Mouse (Mus musculus): ENCODE measurements at regions not wholly inside any gene's neighbourhood (a gene's known extent, or its start where the extent isn't known, plus 50 kb on each side); places are given as distances from the start of the nearest gene placed in this dataset.

DNA sequence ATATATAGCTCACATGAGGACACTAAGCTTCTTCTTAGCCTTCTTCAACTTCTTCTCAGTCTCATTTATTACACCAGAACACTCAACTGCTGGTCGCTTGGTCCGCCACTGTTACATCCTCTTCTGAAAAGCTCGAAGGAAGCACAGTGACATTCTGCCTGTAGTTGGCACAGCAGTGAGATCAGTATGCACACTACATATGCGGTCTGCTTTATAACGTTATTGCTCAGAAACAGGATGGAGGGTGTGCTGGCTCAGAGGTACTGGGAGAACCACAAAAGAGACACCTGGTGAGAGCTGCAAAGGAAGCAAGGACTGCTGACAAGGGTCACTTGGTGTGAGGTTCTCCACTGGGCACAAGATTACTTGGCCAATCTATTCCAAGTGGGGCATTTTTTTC, 179.5 kb downstream of the Ets1 start:
- no peak for TF ChIP-seq POLR2A (IDR thresholded peaks at IDR 0.05; ENCODE audit: low read depth, low read length)
- no peak for TF ChIP-seq CTCF (conservative IDR thresholded peaks at IDR 0.05; ENCODE audit: insufficient read depth, insufficient read length, low read depth, low read length)
- no peak overlapping the region for H3K4me3 ChIP-seq (ENCODE audit: insufficient read depth, low read depth, low read length)
- DNase-seq: no peak
- no peak overlapping the region for H3K27ac ChIP-seq (ENCODE audit: insufficient read depth, low read depth, low read length)
- no peaks in the 10 kb centered on the region for H3K36me3 ChIP-seq (ENCODE audit: control insufficient read depth, insufficient read depth, low read length)
- WGBS: 85% methylated on average over 5 of the region's 5 CpGs
- H3K27me3 ChIP-seq (replicated peaks; ENCODE audit: control insufficient read depth, insufficient read depth, low read length): no peaks in the 10 kb centered on the region
- H3K4me1 ChIP-seq (ENCODE audit: control insufficient read depth, insufficient read depth, low read length): 0 out of 2 replicates have a peak, but pooled peaks cover 2% of the 10 kb centered on the region

DNA sequence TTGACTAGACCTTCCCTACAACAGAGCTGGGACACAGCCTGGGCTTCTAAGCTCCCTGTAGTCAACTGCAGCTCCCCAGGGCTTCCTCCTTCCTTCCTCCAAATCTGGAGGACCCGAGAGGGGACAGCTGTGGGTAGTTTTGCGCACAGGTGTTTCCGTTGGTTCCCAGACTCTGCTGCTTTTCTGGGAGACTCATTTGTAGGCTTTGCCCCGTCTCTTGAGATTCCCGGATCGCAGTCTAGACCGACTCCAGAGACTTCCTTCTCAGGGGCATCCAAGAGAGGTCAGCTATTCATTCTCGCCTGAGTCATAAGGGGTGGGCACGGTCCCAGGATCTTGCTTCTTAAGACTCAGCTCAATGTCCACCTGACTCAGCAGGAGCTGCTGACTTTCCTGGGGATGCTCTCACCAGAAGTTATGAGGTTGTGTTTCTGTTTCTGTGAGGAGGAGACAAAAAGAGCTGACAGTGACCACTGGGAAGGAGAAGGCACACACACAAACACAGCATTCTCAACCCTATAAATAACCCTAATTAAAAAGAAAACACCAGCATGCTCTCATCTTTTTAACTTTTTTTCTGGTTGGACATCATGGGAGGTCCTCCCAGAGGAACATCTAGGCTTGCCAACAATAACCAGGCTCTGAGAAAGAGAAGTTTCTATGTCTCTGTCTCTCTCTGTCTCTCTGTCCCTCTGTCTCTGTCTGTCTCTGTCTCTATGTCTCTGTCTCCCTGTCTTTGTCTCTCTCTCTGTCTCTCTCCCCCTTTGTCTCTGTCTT, 180.8 kb downstream of the Ets1 start:
- Histone ChIP-seq H3K4me1 (ENCODE audit: control insufficient read depth, insufficient read depth, low read length) (0 out of 2 replicates have a peak, but pooled peaks cover 2% of the 10 kb centered on the region), H3K27ac (ENCODE audit: insufficient read depth, low read depth, low read length) (peak overlapping the region; percentile 64; the same call in 1 of the 2 replicates), H3K4me3 (ENCODE audit: insufficient read depth, low read depth, low read length) (no peak overlapping the region), H3K27me3 (replicated peaks; ENCODE audit: control insufficient read depth, insufficient read depth, low read length) (no peaks in the 10 kb centered on the region), H3K36me3 (ENCODE audit: control insufficient read depth, insufficient read depth, low read length) (no peaks in the 10 kb centered on the region)
- TF ChIP-seq CTCF (conservative IDR thresholded peaks at IDR 0.05; ENCODE audit: insufficient read depth, insufficient read length, low read depth, low read length): no peak
- WGBS: 48% methylated on average over 9 of the region's 9 CpGs
- DNase-seq: peak; percentile 73

DNA sequence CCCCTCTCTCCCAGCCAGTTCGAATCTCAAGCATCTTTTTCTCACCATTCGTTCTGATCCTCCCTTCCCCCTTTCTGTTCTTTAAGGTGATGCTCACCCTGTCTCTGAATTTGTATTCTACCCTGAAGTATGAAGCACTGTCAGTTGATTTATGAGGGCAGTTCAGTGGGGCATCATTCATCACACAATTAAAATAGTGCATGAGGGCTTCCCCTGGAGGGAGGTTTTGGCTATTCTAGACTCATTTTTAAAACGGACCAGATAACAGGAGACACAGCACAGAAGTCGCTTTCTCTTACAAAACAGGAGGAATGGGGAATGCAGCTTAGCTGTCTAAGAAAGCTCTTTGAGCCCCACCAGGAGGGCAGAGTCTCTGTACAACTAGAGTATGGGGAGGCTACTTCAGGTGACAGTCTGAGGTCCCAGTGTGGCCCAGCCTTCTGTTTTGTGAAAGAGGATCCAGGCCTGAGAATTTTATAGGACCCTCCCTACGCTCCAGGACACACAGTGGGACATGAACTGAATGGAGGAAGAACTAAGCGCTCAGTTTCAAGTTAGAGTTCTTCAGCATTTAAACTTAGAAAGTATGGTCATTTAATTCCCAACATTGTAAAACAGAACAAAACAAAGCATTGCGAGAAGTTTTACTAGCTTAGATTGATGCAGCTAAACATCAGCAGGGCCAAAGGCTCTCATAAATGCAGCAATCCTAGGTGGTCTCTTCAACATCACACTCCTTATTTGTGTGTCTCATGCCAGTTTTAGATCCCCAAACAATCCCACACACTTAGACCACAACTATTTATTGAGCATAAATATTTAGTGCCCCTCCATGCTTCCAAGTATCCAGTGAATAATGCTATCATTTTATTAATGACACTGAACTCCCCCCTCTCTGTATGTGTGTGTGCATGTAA, 181.7 kb downstream of the Ets1 start:
- TF ChIP-seq CTCF (conservative IDR thresholded peaks at IDR 0.05; ENCODE audit: insufficient read depth, insufficient read length, low read depth, low read length) (no peak), POLR2A (IDR thresholded peaks at IDR 0.05; ENCODE audit: low read depth, low read length) (no peak)
- Histone ChIP-seq H3K36me3 (ENCODE audit: control insufficient read depth, insufficient read depth, low read length) (no peaks in the 10 kb centered on the region), H3K4me1 (ENCODE audit: control insufficient read depth, insufficient read depth, low read length) (0 out of 2 replicates have a peak, but pooled peaks cover 2% of the 10 kb centered on the region), H3K27me3 (replicated peaks; ENCODE audit: control insufficient read depth, insufficient read depth, low read length) (no peaks in the 10 kb centered on the region), H3K4me3 (ENCODE audit: insufficient read depth, low read depth, low read length) (no peak overlapping the region), H3K27ac (ENCODE audit: insufficient read depth, low read depth, low read length) (peak overlapping the region; percentile 64; the same call in 1 of the 2 replicates)
- peak; percentile 21 for DNase-seq
- 44% methylated on average over 7 of the region's 7 CpGs for WGBS

DNA sequence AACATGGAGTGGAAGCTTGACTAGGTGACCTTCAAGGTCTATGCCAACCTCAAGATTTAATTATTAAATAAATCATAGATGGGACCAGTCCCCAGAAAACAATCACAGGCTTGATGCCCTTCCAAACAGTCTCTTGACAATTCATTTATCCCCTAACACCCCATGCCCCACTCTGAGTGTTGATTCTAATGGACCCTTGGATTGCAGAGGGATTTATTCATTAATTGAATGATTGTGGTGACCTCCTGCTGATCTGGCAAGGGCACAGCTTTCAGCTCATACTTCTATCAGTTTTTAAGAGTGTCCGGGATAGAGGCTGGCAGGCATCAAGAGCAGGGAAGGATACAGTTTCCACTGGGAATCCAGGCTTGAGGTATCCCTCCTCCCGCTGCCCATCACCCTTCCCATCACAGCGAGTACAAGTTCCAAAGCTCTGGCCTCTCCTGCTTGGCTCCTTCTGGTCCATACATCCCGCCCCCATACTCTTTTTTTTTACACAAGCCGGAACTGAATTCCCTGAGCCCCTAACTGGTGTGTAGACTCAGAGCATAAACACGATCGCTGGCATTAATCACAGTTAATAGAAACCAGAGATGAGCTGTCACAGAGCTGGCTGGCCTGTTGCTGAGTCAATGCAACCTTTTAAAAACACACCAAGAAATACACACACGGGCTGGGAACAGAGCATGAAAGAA, 187.6 kb downstream of the Ets1 start:
- H3K36me3 ChIP-seq (ENCODE audit: control insufficient read depth, insufficient read depth, low read length): no peaks in the 10 kb centered on the region
- H3K4me1 ChIP-seq (ENCODE audit: control insufficient read depth, insufficient read depth, low read length): no peaks in the 10 kb centered on the region
- TF ChIP-seq POLR2A (IDR thresholded peaks at IDR 0.05; ENCODE audit: low read depth, low read length) (no peak), CTCF (conservative IDR thresholded peaks at IDR 0.05; ENCODE audit: insufficient read depth, insufficient read length, low read depth, low read length) (no peak)
- 35% methylated on average over 8 of the region's 8 CpGs for WGBS
- no peaks in the 10 kb centered on the region for H3K27me3 ChIP-seq (replicated peaks; ENCODE audit: control insufficient read depth, insufficient read depth, low read length)
- no peak for DNase-seq
- no peak overlapping the region for H3K4me3 ChIP-seq (ENCODE audit: insufficient read depth, low read depth, low read length)
- no peak overlapping the region for H3K27ac ChIP-seq (ENCODE audit: insufficient read depth, low read depth, low read length)

- 65% methylated on average over 6 of the region's 6 CpGs for WGBS
- Histone ChIP-seq H3K27ac (ENCODE audit: insufficient read depth, low read depth, low read length) (no peak overlapping the region), H3K4me1 (ENCODE audit: control insufficient read depth, insufficient read depth, low read length) (no peaks in the 10 kb centered on the region), H3K27me3 (replicated peaks; ENCODE audit: control insufficient read depth, insufficient read depth, low read length) (no peaks in the 10 kb centered on the region), H3K4me3 (ENCODE audit: insufficient read depth, low read depth, low read length) (no peak overlapping the region), H3K36me3 (ENCODE audit: control insufficient read depth, insufficient read depth, low read length) (no peaks in the 10 kb centered on the region)
- DNase-seq: no peak
- TF ChIP-seq CTCF (conservative IDR thresholded peaks at IDR 0.05; ENCODE audit: insufficient read depth, insufficient read length, low read depth, low read length) (no peak), POLR2A (IDR thresholded peaks at IDR 0.05; ENCODE audit: low read depth, low read length) (no peak)
Measured at GRCm38 (mm10) chr9:32824134-32824531, 188.1 kb downstream of the Ets1 start.

DNA sequence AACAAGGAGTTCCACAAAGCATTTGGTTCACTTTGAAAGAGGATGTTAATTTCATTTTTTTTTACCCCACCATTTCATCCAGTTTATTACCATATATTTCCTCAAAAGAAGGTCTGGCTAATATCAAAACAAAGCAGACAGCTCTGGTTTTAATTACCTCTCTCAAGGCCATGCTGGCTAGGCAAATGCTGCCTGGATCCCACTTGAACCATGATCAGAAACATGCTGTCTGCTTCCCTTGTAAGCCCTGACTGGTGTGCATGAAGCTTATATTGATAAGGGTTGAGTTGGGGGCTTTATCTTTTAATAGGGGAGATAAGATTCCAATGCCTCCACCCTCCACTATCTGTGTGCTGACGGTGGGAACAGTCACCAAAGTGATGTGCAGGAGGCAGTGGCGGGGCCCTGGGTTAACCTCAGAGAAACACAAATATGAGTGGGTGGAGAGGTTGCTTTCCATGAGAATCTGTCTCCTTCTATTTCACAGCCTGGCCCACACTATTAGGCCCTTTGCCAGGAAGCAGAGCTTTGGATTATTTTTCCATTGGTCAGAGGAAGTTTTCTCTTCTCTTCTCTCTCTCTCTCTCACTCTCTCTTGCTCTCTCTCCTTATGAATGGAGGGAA, 194.4 kb downstream of the Ets1 start:
- DNase-seq: no peak
- no peak for TF ChIP-seq CTCF (conservative IDR thresholded peaks at IDR 0.05; ENCODE audit: insufficient read depth, insufficient read length, low read depth, low read length)
- no peak for TF ChIP-seq POLR2A (IDR thresholded peaks at IDR 0.05; ENCODE audit: low read depth, low read length)
- H3K36me3 ChIP-seq (ENCODE audit: control insufficient read depth, insufficient read depth, low read length): no peaks in the 10 kb centered on the region
- no peaks in the 10 kb centered on the region for H3K4me1 ChIP-seq (ENCODE audit: control insufficient read depth, insufficient read depth, low read length)
- WGBS: 64% methylated on average over 2 of the region's 2 CpGs
- no peaks in the 10 kb centered on the region for H3K27me3 ChIP-seq (replicated peaks; ENCODE audit: control insufficient read depth, insufficient read depth, low read length)
- no peak overlapping the region for H3K27ac ChIP-seq (ENCODE audit: insufficient read depth, low read depth, low read length)
- H3K4me3 ChIP-seq (ENCODE audit: insufficient read depth, low read depth, low read length): no peak overlapping the region
